Comparison of ENCODE assay signal across 9 mouse cellular contexts in the genomic region with DNA sequence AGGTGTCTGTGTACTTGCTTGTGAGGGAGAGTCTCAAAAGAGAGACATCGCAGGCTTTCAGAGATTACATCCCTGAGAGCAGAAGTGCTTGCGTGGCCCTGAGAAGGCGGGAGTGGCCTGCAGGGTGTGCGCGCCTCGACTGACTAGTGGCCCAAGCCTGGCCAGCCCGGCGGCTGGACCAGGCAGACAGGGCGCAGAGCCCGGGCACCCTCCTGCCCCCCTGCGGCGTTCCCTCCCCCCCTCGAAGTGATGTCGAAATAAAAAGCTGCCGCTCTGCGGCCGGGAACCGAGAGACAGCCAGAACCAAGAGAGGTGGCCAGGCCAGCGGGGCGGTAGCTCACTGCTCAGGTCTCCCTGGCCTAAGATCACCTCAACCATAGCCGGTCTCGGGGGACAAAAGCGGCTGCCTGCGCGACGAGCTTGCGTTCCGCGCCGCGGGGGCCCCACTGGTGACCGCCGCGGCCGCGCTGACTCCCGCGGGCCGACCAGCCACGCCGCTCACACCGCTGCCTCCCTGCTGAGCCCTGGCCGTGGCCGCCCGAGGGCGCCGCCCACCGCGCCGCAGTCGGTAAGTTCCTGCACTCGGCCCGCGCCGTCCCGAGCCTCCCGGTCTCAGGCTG. TPM values are rescaled to one million over a fixed set of nuclear protein-coding genes. Genes with fewer than 3 reads are reported as not detected.
DNase-seq lines count a peak whose midpoint lies in the region; ATAC-seq and TF ChIP-seq lines count a peak whose summit lies in the region.
"Had no signal": no experiment of that assay in that cellular context is flagged by ENCODE, and none has a peak within 500 bp of the region (broad histone marks: within the 10 kb centered on the region; RNA-seq: fewer than 3 reads in every experiment).

A gene (plus strand): TSS at position 459 of the 620 bp plus-strand sequence.

- peak within 1 kb of the TSS; percentile 34 for H3K9ac ChIP-seq in embryonic facial prominence, embryonic 15.5 days
- H3K9ac ChIP-seq in liver, adult 2 months (ENCODE audit: low read depth, low read length) = peak within 1 kb of the TSS; percentile 54
- no peak within 1 kb of the TSS for H3K9ac ChIP-seq in neural tube, embryonic 11.5 days (ENCODE audit: low read length)

- peak within 1 kb of the TSS; percentile 41 for H3K4me3 ChIP-seq in layer of hippocampus, adult 2 months
- H3K4me3 ChIP-seq in embryonic facial prominence, embryonic 15.5 days (replicated peaks) = peak within 1 kb of the TSS; percentile 43
- H3K4me3 ChIP-seq in liver, adult 2 months (ENCODE audit: insufficient read depth, low read depth, low read length) = peak within 1 kb of the TSS; percentile 39; the same call in 1 of the 2 replicates
- peak within 1 kb of the TSS; percentile 29 for H3K4me3 ChIP-seq in neural tube, embryonic 11.5 days (ENCODE audit: low read depth, low read length)

- DNase-seq in layer of hippocampus, adult 2 months (ENCODE audit: low spot score in 2 of 2) = no peak
- no peak for DNase-seq in layer of hippocampus, postnatal 36 days
- peak; percentile 6 for DNase-seq in liver, adult 2 months (ENCODE audit: extremely low read depth, low read depth, low spot score)
- DNase-seq in neural tube, embryonic 11.5 days (ENCODE audit: low spot score) = peak; percentile 41
- no peak for DNase-seq in gastrocnemius, postnatal 14 days

- H3K4me1 ChIP-seq in embryonic facial prominence, embryonic 15.5 days = peaks cover 52% of the 10 kb centered on the region
- no peaks in the 10 kb centered on the region for H3K4me1 ChIP-seq in liver, adult 2 months (ENCODE audit: control insufficient read depth, insufficient read depth, low read length)
- peaks cover 23% of the 10 kb centered on the region for H3K4me1 ChIP-seq in neural tube, embryonic 11.5 days (ENCODE audit: control insufficient read depth, insufficient read depth, low read length)

- no peaks in the 10 kb centered on the region for H3K9me3 ChIP-seq in embryonic facial prominence, embryonic 15.5 days (replicated peaks)
- no peaks in the 10 kb centered on the region for H3K9me3 ChIP-seq in neural tube, embryonic 11.5 days (ENCODE audit: control insufficient read depth, low read length)

- H3K27ac ChIP-seq in layer of hippocampus, adult 2 months = no peak within 1 kb of the TSS
- no peak within 1 kb of the TSS for H3K27ac ChIP-seq in embryonic facial prominence, embryonic 15.5 days (replicated peaks)
- H3K27ac ChIP-seq in liver, adult 2 months (replicated peaks; ENCODE audit: insufficient read depth, low read depth, low read length) = no peak within 1 kb of the TSS
- H3K27ac ChIP-seq in neural tube, embryonic 11.5 days (ENCODE audit: low read depth, low read length) = no peak within 1 kb of the TSS

- TF ChIP-seq POLR2A in liver, adult 2 months (IDR thresholded peaks at IDR 0.05; ENCODE audit: extremely low read depth, insufficient read depth, low read length) = no peak

- no peak for ATAC-seq in embryonic facial prominence, embryonic 15.5 days (ENCODE audit: insufficient number of reproducible peaks, low FRiP score, low TSS enrichment, low read depth)
- no peak; a peak in 1 of 4 replicates for ATAC-seq in hematopoietic stem cell, adult 5-6 weeks (replicated peaks in 1 of 2; ENCODE audit: insufficient read depth in 1 of 2, low FRiP score in 2 of 2, low TSS enrichment in 1 of 2, low read depth in 1 of 2, poor library complexity in 2 of 2, severe bottlenecking in 2 of 2)
- ATAC-seq in neural tube, embryonic 11.5 days (ENCODE audit: insufficient read depth, low FRiP score, low TSS enrichment) = no peak
- no peak for ATAC-seq in cerebellum, adult (ENCODE audit: insufficient number of reproducible peaks, low FRiP score, low TSS enrichment)

- WGBS in embryonic facial prominence, embryonic 15.5 days = 2% methylated on average over 57 of the region's 57 CpGs
- WGBS in liver, adult 2 months = 4% methylated on average over 57 of the region's 57 CpGs
- under 1% methylated on average over 57 of the region's 57 CpGs for WGBS in neural tube, embryonic 11.5 days

- H3K4me2 ChIP-seq in embryonic facial prominence, embryonic 15.5 days (replicated peaks) = peak within 1 kb of the TSS; percentile 68
- peak within 1 kb of the TSS; percentile 48 for H3K4me2 ChIP-seq in neural tube, embryonic 11.5 days (ENCODE audit: low read depth)

- intact Hi-C loops in gastrocnemius, postnatal 14 days (cut with DNase I; ENCODE audit: low total_unique reads) = loop anchor here (10.0 kb wide), 1 partner anchor 221 kb away; no protein-coding TSS in a partner anchor

- no peak; the same call in 1 of the 2 replicates for TF ChIP-seq CTCF in layer of hippocampus, adult 2 months (conservative IDR thresholded peaks at IDR 0.05)
- TF ChIP-seq CTCF in liver, adult 2 months (IDR thresholded peaks at IDR 0.05; ENCODE audit: low read depth, low read length) = peak; percentile 23; the same call in 1 of the 2 replicates

- no peaks in the 10 kb centered on the region for H3K79me2 ChIP-seq in liver, adult 2 months (ENCODE audit: control insufficient read depth, insufficient read depth, low read length)

- peaks cover 100% of the 10 kb centered on the region for H3K27me3 ChIP-seq in embryonic facial prominence, embryonic 15.5 days
- peaks cover 33% of the 10 kb centered on the region for H3K27me3 ChIP-seq in liver, adult 2 months (ENCODE audit: control insufficient read depth, insufficient read depth, low read length)
- H3K27me3 ChIP-seq in neural tube, embryonic 11.5 days (ENCODE audit: control insufficient read depth, insufficient read depth, low read length) = peaks cover 100% of the 10 kb centered on the region

- no peaks in the 10 kb centered on the region for H3K36me3 ChIP-seq in embryonic facial prominence, embryonic 15.5 days
- no peaks in the 10 kb centered on the region for H3K36me3 ChIP-seq in liver, adult 2 months (ENCODE audit: control insufficient read depth, insufficient read depth, low read length)
- H3K36me3 ChIP-seq in neural tube, embryonic 11.5 days (ENCODE audit: control insufficient read depth, insufficient read depth, low read length) = no peaks in the 10 kb centered on the region

RNA-seq across cellular contexts. Expression of the gene that starts here (rescaled TPM):
- total RNA-seq in layer of hippocampus, adult 2 months (2021) = 1 to 10 TPM; 6.8 to 7.7 TPM
- 1 to 10 TPM; 3.7 to 7.8 TPM for total RNA-seq in layer of hippocampus, postnatal 36 days (2021)
- polyA plus RNA-seq in embryonic facial prominence, embryonic 15.5 days (2015; fragmentation: Nextera tagmentation; extraction: Ambion mirVana) = 43.8 and 56.3 TPM in 2 replicates
- 28.7 and 28.9 TPM in 2 replicates for total RNA-seq in hematopoietic stem cell, adult 5-6 weeks (2017)
- total RNA-seq in liver, adult 2 months (2014; rRNA removed) = 0.09 and 0.27 TPM in 2 replicates
- polyA plus RNA-seq in liver, adult 2 months (2012; rRNA removed) = 1.3 and 1.7 TPM in 2 replicates
- 8.3 and 8.9 TPM in 2 replicates for polyA plus RNA-seq in neural tube, embryonic 11.5 days (2014; fragmentation: Nextera tagmentation; extraction: Ambion mirVana)
- 1 to 10 TPM; 5.4 to 7.4 TPM for total RNA-seq in gastrocnemius, postnatal 14 days (2021)
- total RNA-seq: CH12.LX had no signal

Comparison
In these comparisons a context has a peak if more than half of its experiments do, and no peak if none do; other contexts are left out.
1. DNase-seq: peak in liver, adult 2 months (single experiment) and neural tube, embryonic 11.5 days (single experiment); none in layer of hippocampus, adult 2 months (0 of 2), layer of hippocampus, postnatal 36 days (0 of 2) and gastrocnemius, postnatal 14 days (single experiment).
2. Peak in every context shown above with its lines, with median percentiles within 50 percentile points of each other: H3K4me3 ChIP-seq.